Mouse (Mus musculus) liver, adult (tissue): ENCODE measurements around the gene Fntb.

ENCODE experiments used
- GATA4 ChIP-seq: IDR thresholded peaks from 2 replicates; pipeline ENCODE4 v1.6.1; 2014; ENCODE audit warnings: mild to moderate bottlenecking, low read length; ENCODE audit not compliant: insufficient replicate concordance

Fntb gene

DNA sequence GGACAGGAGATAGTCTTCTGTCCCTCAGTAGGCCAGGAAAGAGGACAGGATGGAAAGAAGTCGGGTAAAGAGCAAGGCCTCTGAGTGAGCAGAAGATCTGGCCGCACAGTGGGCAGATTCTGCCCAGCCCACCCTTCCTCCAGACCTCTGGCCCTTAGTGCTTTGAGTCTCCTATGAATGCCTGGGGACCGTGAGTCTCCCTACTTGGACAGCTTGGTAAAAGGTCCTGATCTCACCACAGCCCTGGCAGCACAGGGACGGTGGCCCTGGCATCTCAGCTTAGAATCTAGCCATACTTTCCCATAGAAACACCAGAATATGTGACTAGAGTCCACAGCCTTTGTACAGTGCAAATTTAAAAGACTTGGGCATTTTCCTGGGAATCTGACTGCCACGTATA, 14.6 kb downstream of the Fntb start:
- no peak for TF ChIP-seq GATA4

DNA sequence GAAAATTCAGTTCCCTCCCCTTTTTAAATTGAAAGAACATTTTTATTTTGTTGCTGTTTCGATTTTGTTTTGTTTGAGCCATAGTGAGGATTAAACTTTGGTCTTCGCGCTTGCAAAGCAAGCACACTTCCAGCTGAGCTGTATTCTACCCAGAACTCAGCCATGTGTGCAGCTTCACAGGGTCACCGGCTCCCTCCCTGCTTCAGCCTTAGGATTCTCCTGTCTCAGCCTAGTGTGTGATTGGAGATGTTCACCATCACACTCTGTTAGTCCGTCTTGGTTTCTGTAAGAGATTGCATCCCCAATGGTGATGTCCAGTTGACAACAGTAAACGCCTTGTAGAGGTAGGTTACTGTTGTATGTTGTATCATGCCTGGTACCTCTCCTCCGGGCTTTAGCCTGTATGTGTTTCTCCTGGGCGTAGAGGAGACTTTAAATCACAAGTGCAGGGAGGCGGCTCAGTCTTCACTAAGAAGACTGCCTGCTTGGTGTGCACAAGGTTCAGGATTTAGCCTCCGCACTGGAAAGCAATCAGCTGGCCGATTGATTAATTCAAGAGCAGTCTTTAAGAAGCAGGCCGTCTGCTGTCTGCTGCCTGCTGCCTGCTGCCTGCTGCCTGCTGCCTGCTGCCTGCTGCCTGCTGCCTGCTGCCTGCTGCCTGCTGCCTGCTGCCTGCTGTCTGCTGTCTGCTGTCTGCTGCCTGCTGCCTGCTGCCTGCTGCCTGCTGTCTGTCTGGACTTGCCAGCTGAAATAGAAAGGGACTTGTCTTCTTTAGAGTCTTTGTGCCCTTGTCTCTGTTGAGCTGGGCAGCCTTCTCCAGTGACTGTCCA, 15.5 kb downstream of the Fntb start:
- TF ChIP-seq GATA4 = no peak

DNA sequence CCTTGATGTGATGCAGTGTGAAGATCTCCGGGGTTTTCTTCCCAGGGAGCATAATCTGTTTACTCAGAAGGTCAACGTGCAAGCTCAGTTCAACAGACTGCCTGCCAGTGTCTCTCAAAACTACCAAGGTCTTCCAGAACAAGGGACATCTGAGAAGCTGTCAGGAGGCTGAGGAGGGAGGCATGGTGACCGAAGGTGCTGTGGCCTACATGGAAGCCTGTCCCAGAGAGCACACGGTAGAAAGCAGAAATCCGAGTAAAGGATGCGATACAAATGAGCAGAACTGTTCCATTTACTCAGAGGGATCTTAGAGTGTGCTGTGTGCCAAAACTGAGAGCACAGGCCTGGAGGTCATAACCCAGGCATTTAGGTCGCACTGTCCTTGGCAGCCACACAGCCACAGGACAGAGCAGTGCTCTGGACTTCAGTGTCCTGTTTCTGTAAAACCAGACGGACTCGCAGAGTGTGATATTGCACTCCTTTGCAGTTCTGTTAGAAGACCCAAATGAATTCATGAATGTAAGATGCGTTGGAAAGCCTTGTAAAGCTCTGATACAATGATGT, 18.7 kb downstream of the Fntb start:
- no peak for TF ChIP-seq GATA4

DNA sequence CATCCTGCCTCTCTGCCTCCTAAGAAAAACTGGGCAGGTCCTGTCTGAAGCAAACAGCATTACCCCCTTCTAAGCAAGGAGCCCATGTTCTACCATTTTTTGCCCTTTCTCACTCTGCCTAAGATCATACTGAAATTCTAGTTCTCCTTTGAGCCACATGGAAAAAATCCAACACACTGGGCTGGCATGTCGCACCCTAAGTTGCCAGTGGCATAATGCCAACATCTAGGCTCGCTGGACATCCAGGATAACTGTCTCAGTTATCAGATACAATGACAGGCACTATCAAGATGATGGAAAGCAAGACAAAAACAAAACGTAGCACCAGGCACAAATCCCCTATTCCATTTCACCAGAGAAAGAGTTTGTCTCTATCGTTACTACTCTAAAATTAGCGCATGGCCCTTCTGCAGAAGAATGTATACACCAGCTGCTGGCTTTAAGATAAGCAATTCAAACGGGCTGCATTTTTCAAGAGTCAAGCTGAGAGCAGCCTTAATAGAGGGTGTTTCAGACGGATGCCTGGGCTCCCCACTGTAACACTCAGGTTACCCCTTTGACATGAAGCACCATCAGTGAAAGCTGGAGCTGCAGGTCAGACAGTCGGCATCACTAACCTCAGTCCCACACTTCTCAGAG, 25.2 kb downstream of the Fntb start:
- no peak for TF ChIP-seq GATA4

DNA sequence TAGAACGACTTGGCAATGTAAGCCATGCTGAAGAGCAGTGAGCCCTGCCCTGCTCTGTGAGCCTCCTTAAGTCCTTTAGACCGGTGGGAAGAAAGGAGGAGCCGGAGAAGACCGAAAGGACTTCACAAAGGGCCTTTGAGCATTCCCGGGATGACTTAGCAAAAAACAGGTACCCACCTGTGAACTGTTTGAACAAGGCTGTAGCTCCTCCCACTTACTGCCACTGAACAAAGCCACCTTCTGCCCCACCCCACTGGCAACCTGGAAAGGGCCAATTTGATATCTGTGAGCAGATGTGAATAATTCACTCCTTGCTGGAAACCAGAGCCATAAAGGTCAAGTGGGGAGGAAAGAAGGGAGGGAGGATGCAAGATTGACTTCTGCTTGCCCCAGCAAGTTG, 30.0 kb downstream of the Fntb start, which contains the start of gene Gpx2:
Gpx2 (minus strand) TSS at position 205 of the 400 bp plus-strand sequence.
- no peak for TF ChIP-seq GATA4

DNA sequence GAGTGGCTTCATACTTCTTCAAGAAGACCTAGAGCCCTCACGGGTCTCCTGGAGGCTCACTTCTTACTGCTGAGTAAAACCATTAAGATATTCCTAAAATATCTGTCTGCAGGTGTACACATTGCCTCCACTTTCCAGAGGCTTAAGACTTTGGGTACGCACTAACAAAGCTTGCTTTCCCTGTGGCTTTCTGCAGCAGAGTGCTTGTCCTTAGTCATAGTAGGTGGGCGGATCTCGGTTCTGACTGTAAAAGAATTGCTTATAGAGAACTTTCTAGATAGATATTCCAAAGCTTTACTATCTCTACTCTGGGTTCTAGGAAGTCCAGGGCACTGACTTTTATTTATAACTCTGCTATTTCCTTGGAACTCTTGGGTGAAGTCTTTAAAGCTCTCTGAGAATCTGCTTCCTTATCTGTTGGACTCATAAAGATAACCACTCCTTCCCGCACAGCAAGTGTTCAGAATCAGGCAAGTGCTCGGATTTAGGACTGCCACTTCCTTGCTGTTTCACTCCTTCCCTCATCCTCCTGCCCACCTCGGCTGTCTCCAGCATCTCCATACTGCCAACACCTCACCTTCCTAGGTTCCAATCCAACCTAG, 31.6 kb downstream of the Fntb start:
- TF ChIP-seq GATA4 = no peak

DNA sequence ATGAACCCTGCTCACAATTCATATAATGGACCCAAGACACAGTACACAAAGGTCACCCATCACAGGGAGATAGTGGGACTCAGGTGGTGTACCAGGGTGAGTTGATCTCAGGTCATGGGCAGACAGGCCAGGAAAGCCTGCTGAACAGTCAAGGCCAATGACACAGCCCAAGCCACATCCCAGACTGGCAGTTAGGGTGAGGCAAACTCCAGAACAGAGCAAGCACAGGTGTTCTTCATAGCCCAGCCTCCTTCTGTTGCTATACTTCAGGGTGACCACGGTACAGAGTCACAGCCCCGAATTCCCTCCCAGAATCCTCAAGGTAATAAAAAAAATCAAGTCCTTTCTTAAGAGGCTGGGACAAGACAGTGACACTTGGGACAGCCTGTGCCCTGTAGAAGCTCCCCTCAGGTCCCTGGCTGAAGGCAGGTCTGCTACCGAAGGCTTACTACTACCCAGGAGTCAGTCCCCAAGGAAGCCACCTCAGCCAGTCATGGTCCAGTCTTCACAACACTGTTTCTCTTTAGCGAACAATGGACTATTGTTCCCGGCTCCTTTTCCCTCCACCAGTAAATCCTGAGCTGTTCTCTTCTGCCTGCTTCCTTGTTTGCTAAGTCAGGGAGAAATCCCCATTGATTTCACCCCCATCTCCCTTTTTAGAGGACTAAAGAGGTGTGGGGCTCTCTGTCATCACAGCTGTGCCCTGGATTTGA, 32.8 kb downstream of the Fntb start:
- no peak for TF ChIP-seq GATA4

DNA sequence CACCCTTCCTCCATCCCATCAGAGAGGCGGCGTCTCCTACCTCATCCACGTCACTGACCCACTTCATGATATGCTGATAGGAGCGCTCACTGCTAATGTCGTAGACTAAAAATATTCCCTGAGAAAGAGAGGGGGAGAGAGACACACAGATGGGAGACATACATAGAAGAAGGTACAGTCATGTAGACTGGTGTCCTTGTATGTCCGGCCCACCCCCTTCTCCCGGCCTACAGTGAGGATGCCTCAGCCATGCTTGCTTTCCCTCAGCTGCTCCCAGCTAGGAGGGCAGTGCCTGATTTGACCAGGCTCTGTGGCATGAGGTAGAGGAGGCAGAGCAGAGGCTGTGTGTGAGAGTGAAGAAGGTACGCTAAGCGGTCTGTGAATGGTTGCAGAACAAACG, 37.6 kb downstream of the Fntb start:
- no peak for TF ChIP-seq GATA4

DNA sequence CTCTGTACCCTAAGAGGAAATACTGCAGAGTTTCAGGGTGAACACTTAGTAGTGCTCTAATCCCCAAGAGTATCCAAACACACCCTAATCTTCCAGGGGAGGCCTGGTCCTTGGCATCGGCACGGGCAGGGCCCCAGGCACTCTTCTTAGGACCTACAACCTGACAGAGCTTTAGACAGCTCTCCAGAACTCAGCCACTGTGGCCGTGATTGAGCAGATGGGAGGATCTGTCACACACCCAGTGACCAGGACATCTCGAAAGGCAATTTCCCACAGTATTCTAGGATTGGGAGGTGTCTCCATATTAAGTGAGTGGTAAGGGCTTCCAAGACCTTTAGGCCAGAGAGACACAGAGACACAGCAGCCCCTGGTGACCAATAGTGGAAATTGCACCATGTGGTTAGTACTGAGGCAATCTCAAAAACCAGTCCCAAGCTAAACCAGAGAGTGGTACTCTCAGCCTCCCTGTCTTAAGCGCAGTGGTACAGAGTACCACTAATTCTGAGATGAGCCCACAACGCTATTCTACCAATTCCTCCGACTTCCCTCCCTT, 38.4 kb downstream of the Fntb start:
- no peak for TF ChIP-seq GATA4

DNA sequence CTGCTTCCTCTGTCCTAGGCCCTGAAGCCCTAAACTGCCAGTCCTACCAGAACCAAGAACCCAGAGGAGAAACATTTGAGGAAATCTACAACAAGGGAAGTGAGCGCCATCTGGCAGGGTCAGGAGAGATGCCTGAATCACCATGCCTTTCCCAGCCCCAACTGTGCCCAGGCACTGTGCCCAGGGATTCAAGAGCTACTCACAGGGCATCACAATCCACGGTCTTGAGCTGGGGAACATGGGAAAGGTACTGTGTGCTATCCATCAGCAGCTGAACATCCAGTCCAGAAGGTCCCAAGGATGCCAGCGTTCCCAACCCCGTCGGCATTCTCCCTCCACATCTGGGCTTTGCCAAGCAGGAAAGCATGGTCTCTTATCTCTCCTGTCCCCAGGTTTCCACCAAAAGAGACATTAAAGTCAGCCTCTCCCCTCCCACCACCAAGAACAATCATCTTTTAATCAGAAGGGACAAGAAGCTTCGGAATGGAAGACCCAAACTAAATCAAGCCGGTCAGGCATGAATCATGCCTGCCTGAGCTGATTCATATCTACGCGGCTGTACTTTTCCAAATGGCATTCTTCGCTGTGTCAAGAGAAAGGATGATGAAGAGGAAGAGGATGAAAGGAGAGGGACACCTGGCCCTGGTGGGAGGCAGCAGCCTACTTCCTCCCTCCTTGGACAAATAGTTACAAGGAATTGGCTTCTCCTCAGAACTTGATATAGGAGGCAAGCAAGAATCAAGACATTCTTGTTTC, 39.8 kb downstream of the Fntb start:
- no peak for TF ChIP-seq GATA4

DNA sequence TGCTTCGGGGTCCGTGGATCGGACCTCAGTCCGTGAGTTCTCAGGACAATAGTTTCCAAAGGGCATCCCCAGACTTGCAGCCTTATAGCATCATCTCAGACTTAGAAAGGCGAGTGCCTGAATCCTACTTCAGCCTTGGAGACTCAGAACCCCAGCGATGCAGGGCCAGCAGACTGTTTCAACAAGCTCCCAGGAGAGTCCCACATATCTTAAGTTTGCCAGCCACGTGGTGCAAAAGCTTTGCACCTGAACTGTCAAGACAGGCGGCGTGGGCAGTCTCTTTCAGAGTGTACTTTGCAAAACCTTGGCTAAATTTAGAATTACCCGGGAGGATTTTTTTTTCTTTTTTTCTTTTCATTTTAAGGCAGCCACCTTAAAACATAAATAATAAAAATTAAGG, 42.4 kb downstream of the Fntb start:
- no peak for TF ChIP-seq GATA4

DNA sequence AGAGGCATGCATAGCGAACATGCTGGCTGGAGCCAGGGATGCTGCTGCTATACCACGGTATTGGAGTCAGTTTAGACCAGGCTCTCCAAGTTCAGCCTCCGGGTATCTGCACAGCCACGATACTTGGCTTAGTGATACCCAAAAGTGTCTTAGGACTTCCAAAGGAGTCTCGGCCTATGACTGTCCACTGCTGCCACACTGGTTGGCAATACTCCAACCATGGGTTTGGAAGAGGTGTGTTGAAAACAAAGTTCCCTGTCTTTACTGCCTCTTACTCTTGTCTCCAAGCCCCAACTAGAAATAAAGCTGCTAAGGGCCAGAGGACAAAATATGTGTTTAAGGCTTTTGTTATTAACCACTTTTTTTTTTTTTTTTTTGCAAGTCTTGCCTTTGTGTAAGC, 45.1 kb downstream of the Fntb start:
- TF ChIP-seq GATA4 = no peak

DNA sequence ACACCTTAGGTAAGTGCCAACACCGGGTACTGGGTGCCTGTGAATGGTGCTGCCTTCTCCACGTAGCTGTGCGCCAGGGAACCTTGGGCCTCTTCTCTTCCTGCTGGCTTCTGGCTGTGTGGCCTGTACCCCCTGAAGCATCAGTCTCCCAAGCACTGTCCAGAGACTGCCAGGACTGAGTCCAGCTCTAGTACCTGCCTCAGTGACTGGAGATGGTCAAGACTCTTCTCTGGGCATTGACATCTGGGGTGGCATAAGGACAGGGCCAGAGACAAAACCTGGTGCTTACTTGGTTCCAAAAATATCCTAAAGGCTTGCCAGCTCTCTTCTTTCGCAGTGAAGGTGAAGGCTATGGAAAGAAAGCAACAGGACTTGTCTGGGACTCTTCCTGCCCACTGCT, 45.6 kb downstream of the Fntb start:
- TF ChIP-seq GATA4 = no peak

DNA sequence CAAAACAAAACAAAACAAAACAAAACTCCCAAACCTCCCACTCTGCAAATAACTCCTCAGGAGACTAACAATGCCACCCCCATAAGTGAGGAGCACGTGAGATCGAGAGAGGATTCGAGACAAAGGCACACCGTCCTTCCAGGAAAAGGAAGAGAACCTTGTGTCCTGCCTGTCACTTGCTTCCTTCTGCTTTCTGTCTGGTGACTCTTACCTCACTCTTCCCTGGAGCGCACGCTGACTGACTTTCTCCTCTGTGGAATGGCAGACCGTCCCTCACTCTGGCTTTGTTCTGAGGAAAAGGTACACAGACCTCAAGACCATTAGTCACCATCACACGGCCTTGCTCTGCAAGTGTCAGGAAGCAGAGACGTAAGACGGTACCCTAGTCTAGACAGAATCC, 48.2 kb downstream of the Fntb start:
- no peak for TF ChIP-seq GATA4
